ENCODE assay signal across 16 mouse cellular contexts in genomic region chr13:34311593-34311992, GRCm38 (mm10).
"Had no signal": no experiment of that assay in that cellular context is flagged by ENCODE, and none has a peak within 500 bp of the region (broad histone marks: within the 10 kb centered on the region; RNA-seq: fewer than 3 reads in every experiment).

No protein-coding gene starts in this region.

- H3K36me3 ChIP-seq: intestine, embryonic 15.5 days; limb, embryonic 13.5 days; midbrain, embryonic 10.5 days; neural tube, embryonic 12.5 days had no signal

- H3K9me3 ChIP-seq: intestine, embryonic 15.5 days; limb, embryonic 13.5 days; midbrain, embryonic 10.5 days; neural tube, embryonic 12.5 days had no signal

- H3K9ac ChIP-seq: intestine, embryonic 15.5 days; limb, embryonic 13.5 days; neural tube, embryonic 12.5 days had no signal

- H3K4me1 ChIP-seq: intestine, embryonic 15.5 days; neural tube, embryonic 12.5 days had no signal

- H3K4me2 ChIP-seq: intestine, embryonic 15.5 days; limb, embryonic 13.5 days; neural tube, embryonic 12.5 days had no signal

- H3K4me3 ChIP-seq: intestine, embryonic 15.5 days; layer of hippocampus, adult 2 months; limb, embryonic 13.5 days; midbrain, embryonic 10.5 days; myocyte; neural tube, embryonic 12.5 days had no signal

- H3K27ac ChIP-seq: intestine, embryonic 15.5 days; limb, embryonic 13.5 days; midbrain, embryonic 10.5 days; neural tube, embryonic 12.5 days had no signal

- H3K27me3 ChIP-seq: intestine, embryonic 15.5 days; limb, embryonic 13.5 days; neural tube, embryonic 12.5 days had no signal

- DNase-seq: kidney, adult 18-20 months; kidney, postnatal 10 days; kidney, postnatal 4 days; left cerebral cortex, postnatal 4 days; lung, adult 2 months; lung, postnatal 4 days; midbrain, embryonic 14.5 days; thymus, adult 18-20 months; thymus, postnatal 14 days had no signal

- ATAC-seq: lung, postnatal 0 days had no signal
